Mouse (Mus musculus): ENCODE measurements at regions not wholly inside any gene's neighbourhood (a gene's known extent, or its start where the extent isn't known, plus 50 kb on each side); places are given as distances from the start of the nearest gene placed in this dataset.

DNA sequence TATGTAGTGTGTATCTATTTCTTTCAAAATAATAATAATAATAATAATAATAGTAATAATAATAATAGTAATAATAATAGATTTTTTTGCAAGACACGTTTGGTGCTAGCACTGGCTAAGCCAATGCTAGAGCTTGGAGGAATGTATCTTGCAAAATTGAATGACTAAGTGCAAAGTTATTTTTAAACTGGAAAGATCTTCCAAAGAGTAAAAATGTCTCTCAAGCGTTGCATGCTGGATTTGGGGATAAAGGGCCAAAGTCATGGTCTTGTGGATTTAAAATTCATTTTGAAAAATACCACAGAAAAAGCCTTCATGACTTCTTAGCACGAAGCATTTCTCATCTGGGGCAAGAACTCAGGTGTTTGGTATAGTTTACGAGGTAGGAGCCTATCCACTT is 365.3 kb upstream of the Fam98a start:
- H3K4me1 ChIP-seq (replicated peaks; ENCODE audit: control insufficient read depth, insufficient read depth, low read length), result no peaks in the 10 kb centered on the region
- 79% methylated on average over 4 of the region's 4 CpGs for WGBS
- ATAC-seq (replicated peaks; ENCODE audit: low FRiP score, low TSS enrichment, low read depth), result no peak

DNA sequence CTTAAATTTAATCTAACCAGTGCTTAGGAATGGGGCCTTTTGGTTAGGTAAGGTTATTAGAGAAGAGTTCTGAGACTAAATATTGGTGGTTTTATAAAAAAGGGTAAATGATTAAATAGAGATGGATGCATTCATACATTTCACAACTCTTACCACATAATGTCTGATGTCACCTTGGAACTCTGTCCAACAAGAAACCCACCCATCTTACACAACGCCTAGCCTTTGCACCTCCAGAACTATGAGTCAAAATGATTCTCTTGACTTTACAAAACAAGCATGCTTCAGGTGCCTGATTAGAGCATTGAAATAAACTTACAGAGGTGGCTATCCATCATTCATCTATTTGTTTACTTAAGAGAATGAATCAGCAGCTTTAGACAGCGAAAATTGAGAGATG is 364.8 kb upstream of the Fam98a start:
- Histone ChIP-seq H3K27ac (ENCODE audit: low read depth) (no peak overlapping the region), H3K4me1 (replicated peaks; ENCODE audit: control insufficient read depth, insufficient read depth, low read length) (no peaks in the 10 kb centered on the region), H3K4me2 (ENCODE audit: low read length) (no peak overlapping the region), H3K27me3 (replicated peaks; ENCODE audit: control insufficient read depth, insufficient read depth, low read length) (no peaks in the 10 kb centered on the region), H3K4me3 (ENCODE audit: low read depth, low read length) (no peak overlapping the region), H3K9ac (ENCODE audit: low read length) (no peak overlapping the region), H3K9me3 (ENCODE audit: control insufficient read depth, low read length) (no peaks in the 10 kb centered on the region), H3K36me3 (ENCODE audit: control insufficient read depth, insufficient read depth, low read length) (no peaks in the 10 kb centered on the region)
- WGBS, result 79% methylated on average over 2 of the region's 2 CpGs
- ATAC-seq (replicated peaks; ENCODE audit: low FRiP score, low TSS enrichment, low read depth) (no peak), DNase-seq (ENCODE audit: low spot score) (no peak)

More for the DNA sequence above, 365.3 kb upstream of the Fam98a start:
- no peak overlapping the region for H3K9ac ChIP-seq (ENCODE audit: low read length)
- no peak overlapping the region for H3K27ac ChIP-seq (ENCODE audit: low read depth)
- H3K4me3 ChIP-seq (ENCODE audit: low read depth, low read length), result no peak overlapping the region
- no peaks in the 10 kb centered on the region for H3K9me3 ChIP-seq (ENCODE audit: control insufficient read depth, low read length)
- no peak for DNase-seq (ENCODE audit: low spot score)
- no peaks in the 10 kb centered on the region for H3K27me3 ChIP-seq (replicated peaks; ENCODE audit: control insufficient read depth, insufficient read depth, low read length)
- no peak overlapping the region for H3K4me2 ChIP-seq (ENCODE audit: low read length)
- no peaks in the 10 kb centered on the region for H3K36me3 ChIP-seq (ENCODE audit: control insufficient read depth, insufficient read depth, low read length)

DNA sequence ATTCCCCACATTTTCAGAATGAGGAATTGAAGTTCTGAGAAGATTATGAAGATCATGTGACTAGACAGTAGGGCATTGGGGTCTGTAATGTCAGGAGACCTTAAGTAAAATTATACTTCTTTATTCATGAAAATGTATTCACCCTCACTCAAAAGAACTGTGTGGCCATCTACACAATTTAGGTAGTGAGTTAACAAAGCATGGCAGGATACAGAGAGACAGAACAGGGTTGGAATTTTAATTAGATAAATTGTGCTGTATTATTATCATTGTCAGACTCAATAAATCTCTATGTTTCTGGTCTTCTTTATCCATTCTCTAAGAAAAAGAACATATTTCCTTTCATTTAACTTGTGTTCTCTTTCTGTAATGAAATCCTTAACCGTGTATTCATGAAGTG is 363.5 kb upstream of the Fam98a start:
- Histone ChIP-seq H3K27me3 (replicated peaks; ENCODE audit: control insufficient read depth, insufficient read depth, low read length) (no peaks in the 10 kb centered on the region), H3K9me3 (ENCODE audit: control insufficient read depth, low read length) (no peaks in the 10 kb centered on the region), H3K4me2 (ENCODE audit: low read length) (no peak overlapping the region), H3K4me1 (replicated peaks; ENCODE audit: control insufficient read depth, insufficient read depth, low read length) (no peaks in the 10 kb centered on the region), H3K36me3 (ENCODE audit: control insufficient read depth, insufficient read depth, low read length) (no peaks in the 10 kb centered on the region), H3K9ac (ENCODE audit: low read length) (no peak overlapping the region), H3K4me3 (ENCODE audit: low read depth, low read length) (no peak overlapping the region), H3K27ac (ENCODE audit: low read depth) (no peak overlapping the region)
- ATAC-seq (replicated peaks; ENCODE audit: low FRiP score, low TSS enrichment, low read depth) (no peak), DNase-seq (ENCODE audit: low spot score) (no peak)
- WGBS, result 89% methylated on average over 1 of the region's 1 CpGs

DNA sequence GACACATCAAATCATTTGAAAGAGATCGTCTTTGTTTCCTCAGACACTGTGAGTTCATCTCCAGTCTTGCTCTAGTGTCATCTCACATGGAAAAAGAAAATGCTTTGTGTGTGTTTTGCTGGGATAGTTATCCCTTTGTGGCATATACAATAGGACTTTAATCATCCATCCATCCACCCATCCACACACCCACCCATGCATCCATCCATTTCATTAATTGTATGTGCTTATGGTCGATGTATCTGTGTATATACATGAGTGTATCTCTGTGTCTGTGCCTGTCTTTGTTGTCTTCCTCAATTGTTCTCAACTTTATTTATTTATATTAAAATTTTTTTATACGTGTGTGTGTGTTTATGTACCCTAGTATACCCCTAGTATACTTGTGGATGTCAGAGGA is 355.3 kb upstream of the Fam98a start:
- no peak overlapping the region for H3K4me3 ChIP-seq (ENCODE audit: low read depth, low read length)

DNA sequence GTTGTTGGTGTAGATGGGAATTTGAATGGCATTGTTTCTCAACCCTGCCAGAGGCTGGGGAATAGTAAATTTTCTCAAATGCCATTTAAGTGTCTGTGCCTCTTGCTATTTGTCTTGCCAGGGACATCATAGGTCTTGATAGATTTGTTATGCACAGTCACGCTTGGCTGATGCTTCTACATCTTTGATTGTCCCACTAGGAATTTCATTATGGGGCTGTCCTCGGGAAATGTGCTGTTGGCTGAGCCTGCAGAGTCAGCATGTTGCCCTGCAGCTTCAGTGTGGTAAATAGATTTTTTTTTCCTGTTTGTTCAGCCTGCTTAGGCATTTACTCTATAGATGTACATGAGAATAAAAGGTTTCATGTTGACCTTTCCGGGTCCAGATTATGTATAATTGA is 354.9 kb upstream of the Fam98a start:
- Histone ChIP-seq H3K4me3 (ENCODE audit: low read depth, low read length) (no peak overlapping the region), H3K9ac (ENCODE audit: low read length) (no peak overlapping the region), H3K27me3 (replicated peaks; ENCODE audit: control insufficient read depth, insufficient read depth, low read length) (no peaks in the 10 kb centered on the region), H3K9me3 (ENCODE audit: control insufficient read depth, low read length) (no peaks in the 10 kb centered on the region), H3K36me3 (ENCODE audit: control insufficient read depth, insufficient read depth, low read length) (no peaks in the 10 kb centered on the region), H3K4me1 (replicated peaks; ENCODE audit: control insufficient read depth, insufficient read depth, low read length) (no peaks in the 10 kb centered on the region), H3K4me2 (ENCODE audit: low read length) (no peak overlapping the region), H3K27ac (ENCODE audit: low read depth) (no peak overlapping the region)
- ATAC-seq (replicated peaks; ENCODE audit: low FRiP score, low TSS enrichment, low read depth) (no peak), DNase-seq (ENCODE audit: low spot score) (no peak)
- 75% methylated on average over 3 of the region's 3 CpGs for WGBS

More for the DNA sequence above, 355.3 kb upstream of the Fam98a start:
- Histone ChIP-seq H3K4me1 (replicated peaks; ENCODE audit: control insufficient read depth, insufficient read depth, low read length) (no peaks in the 10 kb centered on the region), H3K4me2 (ENCODE audit: low read length) (no peak overlapping the region), H3K27me3 (replicated peaks; ENCODE audit: control insufficient read depth, insufficient read depth, low read length) (no peaks in the 10 kb centered on the region), H3K27ac (ENCODE audit: low read depth) (no peak overlapping the region), H3K36me3 (ENCODE audit: control insufficient read depth, insufficient read depth, low read length) (no peaks in the 10 kb centered on the region), H3K9ac (ENCODE audit: low read length) (no peak overlapping the region), H3K9me3 (ENCODE audit: control insufficient read depth, low read length) (no peaks in the 10 kb centered on the region)
- 79% methylated on average over 3 of the region's 3 CpGs for WGBS
- ATAC-seq (replicated peaks; ENCODE audit: low FRiP score, low TSS enrichment, low read depth) (no peak), DNase-seq (ENCODE audit: low spot score) (no peak)

DNA sequence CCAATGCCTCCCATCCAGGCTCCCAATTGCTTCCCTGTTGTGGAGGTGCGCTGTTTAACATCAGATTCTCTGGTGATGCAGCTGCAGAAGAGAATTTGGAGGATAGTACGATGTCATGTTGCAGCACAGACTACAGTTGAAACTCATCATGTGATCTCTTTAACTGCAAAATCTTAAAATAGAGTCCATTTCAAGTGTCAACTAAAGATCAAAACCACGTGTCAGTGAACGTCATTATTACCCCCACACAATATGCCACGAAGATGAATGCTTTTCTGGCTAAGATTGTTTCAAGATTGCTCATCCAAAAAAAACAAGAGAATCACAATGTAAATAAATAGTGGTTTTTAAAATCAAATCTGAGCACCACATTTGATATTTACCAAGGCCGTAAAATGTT is 343.7 kb upstream of the Fam98a start:
- Histone ChIP-seq H3K9me3 (ENCODE audit: control insufficient read depth, low read length) (no peaks in the 10 kb centered on the region), H3K4me1 (replicated peaks; ENCODE audit: control insufficient read depth, insufficient read depth, low read length) (no peaks in the 10 kb centered on the region), H3K27me3 (replicated peaks; ENCODE audit: control insufficient read depth, insufficient read depth, low read length) (no peaks in the 10 kb centered on the region), H3K4me2 (ENCODE audit: low read length) (no peak overlapping the region), H3K36me3 (ENCODE audit: control insufficient read depth, insufficient read depth, low read length) (no peaks in the 10 kb centered on the region), H3K27ac (ENCODE audit: low read depth) (no peak overlapping the region), H3K4me3 (ENCODE audit: low read depth, low read length) (no peak overlapping the region), H3K9ac (ENCODE audit: low read length) (no peak overlapping the region)
- ATAC-seq (replicated peaks; ENCODE audit: low FRiP score, low TSS enrichment, low read depth) (no peak), DNase-seq (ENCODE audit: low spot score) (no peak)
- WGBS, result 68% methylated on average over 6 of the region's 6 CpGs

DNA sequence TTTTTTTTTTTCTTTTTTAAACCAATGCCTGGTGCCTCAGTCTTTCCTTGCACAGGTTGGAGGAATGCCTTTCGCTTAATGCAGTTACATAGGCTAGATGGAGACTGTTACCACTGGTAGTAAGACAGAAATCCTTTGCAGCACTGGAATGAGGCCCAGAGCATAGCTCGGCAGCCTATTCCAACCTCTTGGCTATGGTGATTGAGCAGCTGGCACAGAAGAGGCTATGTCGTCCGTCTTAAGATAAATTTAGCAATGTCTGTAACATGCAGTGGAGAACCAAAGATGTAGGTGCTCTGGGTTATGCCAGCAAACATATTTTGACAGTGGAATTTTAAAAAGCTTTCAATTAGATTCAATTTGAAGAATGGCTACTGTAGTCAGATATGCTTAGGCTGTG is 343.2 kb upstream of the Fam98a start:
- no peak for ATAC-seq (replicated peaks; ENCODE audit: low FRiP score, low TSS enrichment, low read depth)
- Histone ChIP-seq H3K9me3 (ENCODE audit: control insufficient read depth, low read length) (no peaks in the 10 kb centered on the region), H3K9ac (ENCODE audit: low read length) (no peak overlapping the region), H3K4me1 (replicated peaks; ENCODE audit: control insufficient read depth, insufficient read depth, low read length) (no peaks in the 10 kb centered on the region), H3K36me3 (ENCODE audit: control insufficient read depth, insufficient read depth, low read length) (no peaks in the 10 kb centered on the region), H3K4me2 (ENCODE audit: low read length) (no peak overlapping the region), H3K27ac (ENCODE audit: low read depth) (no peak overlapping the region), H3K27me3 (replicated peaks; ENCODE audit: control insufficient read depth, insufficient read depth, low read length) (no peaks in the 10 kb centered on the region), H3K4me3 (ENCODE audit: low read depth, low read length) (no peak overlapping the region)
- WGBS, result 64% methylated on average over 4 of the region's 4 CpGs
- DNase-seq (ENCODE audit: low spot score), result no peak

DNA sequence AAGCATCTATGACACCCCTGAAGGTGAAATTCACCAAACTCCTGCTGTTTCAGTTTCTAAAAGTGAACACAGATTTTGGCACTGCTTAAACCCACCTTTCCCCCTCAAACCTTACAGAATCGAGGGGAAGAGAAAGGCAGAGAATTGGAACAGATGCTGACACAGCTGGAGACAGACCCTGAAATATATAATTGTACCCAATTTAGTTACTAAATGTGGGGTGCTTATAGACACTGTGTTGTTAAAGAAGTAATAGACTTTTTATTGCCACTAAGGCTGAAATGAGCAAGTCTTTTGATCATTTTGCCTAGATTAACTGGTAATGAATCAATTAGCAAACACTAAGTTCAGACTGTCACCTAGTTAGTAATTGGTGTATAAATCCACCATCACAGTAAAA is 341.8 kb upstream of the Fam98a start:
- H3K4me1 ChIP-seq (replicated peaks; ENCODE audit: control insufficient read depth, insufficient read depth, low read length), result no peaks in the 10 kb centered on the region
- no peak for DNase-seq (ENCODE audit: low spot score)
- 64% methylated on average over 1 of the region's 1 CpGs for WGBS
- no peaks in the 10 kb centered on the region for H3K36me3 ChIP-seq (ENCODE audit: control insufficient read depth, insufficient read depth, low read length)
- no peak overlapping the region for H3K4me3 ChIP-seq (ENCODE audit: low read depth, low read length)
- no peaks in the 10 kb centered on the region for H3K9me3 ChIP-seq (ENCODE audit: control insufficient read depth, low read length)
- no peak overlapping the region for H3K4me2 ChIP-seq (ENCODE audit: low read length)
- ATAC-seq (replicated peaks; ENCODE audit: low FRiP score, low TSS enrichment, low read depth), result no peak
- no peak overlapping the region for H3K9ac ChIP-seq (ENCODE audit: low read length)
- H3K27me3 ChIP-seq (replicated peaks; ENCODE audit: control insufficient read depth, insufficient read depth, low read length), result no peaks in the 10 kb centered on the region
- H3K27ac ChIP-seq (ENCODE audit: low read depth), result no peak overlapping the region

DNA sequence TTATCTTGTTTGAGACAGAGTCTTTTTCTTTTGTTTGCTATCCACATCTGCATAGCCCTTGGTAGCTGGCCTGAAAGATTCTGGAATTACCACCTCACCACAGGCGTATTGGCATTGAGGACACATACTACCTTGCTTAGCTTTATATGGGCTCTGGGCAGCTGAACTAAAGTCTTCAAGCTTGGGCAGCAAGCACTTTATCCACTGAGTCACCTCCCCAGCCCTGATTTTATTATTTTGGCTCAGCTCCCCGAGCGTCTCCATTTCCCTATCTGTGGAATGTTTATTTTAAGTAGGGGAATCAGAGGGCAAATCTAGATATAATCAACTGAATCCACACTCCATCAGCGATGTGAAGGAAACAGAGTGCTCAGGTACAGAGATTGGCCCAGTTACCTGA is 340.4 kb upstream of the Fam98a start:
- H3K4me3 ChIP-seq (ENCODE audit: low read depth, low read length), result no peak overlapping the region
- H3K36me3 ChIP-seq (ENCODE audit: control insufficient read depth, insufficient read depth, low read length), result no peaks in the 10 kb centered on the region
- WGBS, result 56% methylated on average over 4 of the region's 4 CpGs
- no peaks in the 10 kb centered on the region for H3K9me3 ChIP-seq (ENCODE audit: control insufficient read depth, low read length)
- DNase-seq (ENCODE audit: low spot score), result no peak
- ATAC-seq (replicated peaks; ENCODE audit: low FRiP score, low TSS enrichment, low read depth), result no peak
- no peaks in the 10 kb centered on the region for H3K4me1 ChIP-seq (replicated peaks; ENCODE audit: control insufficient read depth, insufficient read depth, low read length)
- H3K9ac ChIP-seq (ENCODE audit: low read length), result no peak overlapping the region
- H3K4me2 ChIP-seq (ENCODE audit: low read length), result no peak overlapping the region
- H3K27me3 ChIP-seq (replicated peaks; ENCODE audit: control insufficient read depth, insufficient read depth, low read length), result no peaks in the 10 kb centered on the region
- no peak overlapping the region for H3K27ac ChIP-seq (ENCODE audit: low read depth)

Measured in intestine, embryonic 14.5 days (tissue).